Mouse (Mus musculus): Measurements from ENCODE around the gene Itpr2. TPM values are rescaled to one million over a fixed set of nuclear protein-coding genes. Genes with fewer than 3 reads are reported as not detected.

Gene Itpr2
- total RNA-seq, 2 experiments from 2014 or later = 23.3 to 31.0 TPM

DNA sequence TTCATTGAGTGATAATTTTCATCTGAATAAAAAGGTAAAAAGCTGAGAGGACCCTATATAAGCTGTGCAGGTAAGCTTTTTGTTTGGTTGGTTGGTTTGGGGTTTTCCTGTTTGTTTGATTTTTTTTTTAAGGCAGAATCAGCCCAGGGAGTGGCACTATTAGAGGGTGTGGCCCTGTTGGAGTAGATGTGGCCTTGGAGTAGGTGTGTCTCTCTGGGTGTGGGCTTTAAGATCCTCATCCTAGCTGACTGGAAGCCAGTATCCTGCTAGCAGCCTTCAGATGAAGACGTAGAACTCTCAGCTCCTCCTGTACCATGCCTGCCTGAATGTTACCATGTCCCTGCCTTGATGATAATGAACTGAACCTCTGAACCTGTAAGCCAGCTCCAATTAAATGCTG lies 254.1 kb downstream of the Itpr2 start:
- intact Hi-C loops (cut with DNase I) = no loop called here
- DNase-seq = no peak

GRCm38 (mm10) chr6:146246368-146246767 lies 255.7 kb downstream of the Itpr2 start:
- intact Hi-C loops (cut with DNase I) = no loop called here
- no peak for DNase-seq

DNA sequence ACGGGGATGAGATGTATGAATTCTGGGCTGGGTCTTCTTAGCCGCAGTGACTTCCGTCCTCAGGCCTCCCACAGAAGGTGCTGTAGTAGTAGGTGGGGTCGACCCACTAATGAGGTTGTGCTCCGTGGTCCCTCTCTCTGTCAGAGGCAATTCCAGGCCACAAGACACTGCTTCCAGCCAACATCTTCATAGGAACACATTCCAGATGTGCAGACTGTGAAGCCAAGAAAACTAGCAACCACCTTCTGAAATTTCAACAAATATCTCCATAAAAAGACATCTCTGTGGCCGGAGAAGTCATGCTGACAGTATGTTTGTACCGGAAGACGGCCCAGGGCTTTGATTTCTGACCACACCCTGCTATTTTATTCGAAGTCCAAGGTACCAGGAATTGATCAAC lies 256.1 kb downstream of the Itpr2 start:
- no peak for DNase-seq
- intact Hi-C loops (cut with DNase I) = no loop called here

DNA sequence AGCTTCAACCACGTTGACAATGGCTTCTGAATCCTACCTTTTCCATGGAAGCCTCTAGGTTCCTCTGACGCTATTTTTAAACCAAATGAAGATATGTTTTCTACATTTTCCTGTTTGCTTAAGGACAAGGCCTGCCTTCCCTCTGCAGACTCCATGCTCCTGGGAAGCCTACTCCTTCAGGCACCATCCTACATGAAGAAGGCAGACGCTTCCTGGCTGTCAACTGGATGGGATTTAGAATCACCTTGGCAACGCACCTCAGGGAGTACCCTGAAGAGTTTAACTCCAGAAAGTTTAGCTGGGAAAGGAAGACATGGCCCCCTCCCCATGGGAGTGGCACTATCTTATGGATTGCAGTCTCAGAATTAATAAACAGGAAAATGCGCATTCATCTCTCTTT lies 259.0 kb downstream of the Itpr2 start:
- DNase-seq = no peak
- intact Hi-C loops (cut with DNase I) = no loop called here

DNA sequence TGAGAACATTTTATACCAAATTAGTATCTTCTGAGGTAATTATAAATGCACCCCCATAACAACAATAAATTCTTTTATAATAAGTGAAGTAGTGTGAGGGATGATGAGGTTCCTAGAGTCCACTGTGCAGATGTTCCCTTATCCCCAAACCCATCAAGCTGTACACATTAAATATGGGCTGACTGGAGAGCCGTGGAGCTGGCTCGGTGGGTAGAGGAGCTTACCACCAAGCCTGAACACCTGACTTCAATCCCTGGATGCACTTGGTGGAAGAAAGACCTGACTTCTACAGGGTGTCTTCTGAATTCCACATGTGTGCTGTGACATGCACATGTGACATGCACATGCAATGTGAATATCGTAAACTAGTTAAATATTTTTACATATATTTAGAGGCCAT lies 260.7 kb downstream of the Itpr2 start:
- DNase-seq = no peak
- intact Hi-C loops (cut with DNase I) = no loop called here

- DNase-seq = no peak
- intact Hi-C loops (cut with DNase I) = no loop called here
Observed at GRCm38 (mm10) chr6:146235165-146235564, 266.9 kb downstream of the Itpr2 start.

DNA sequence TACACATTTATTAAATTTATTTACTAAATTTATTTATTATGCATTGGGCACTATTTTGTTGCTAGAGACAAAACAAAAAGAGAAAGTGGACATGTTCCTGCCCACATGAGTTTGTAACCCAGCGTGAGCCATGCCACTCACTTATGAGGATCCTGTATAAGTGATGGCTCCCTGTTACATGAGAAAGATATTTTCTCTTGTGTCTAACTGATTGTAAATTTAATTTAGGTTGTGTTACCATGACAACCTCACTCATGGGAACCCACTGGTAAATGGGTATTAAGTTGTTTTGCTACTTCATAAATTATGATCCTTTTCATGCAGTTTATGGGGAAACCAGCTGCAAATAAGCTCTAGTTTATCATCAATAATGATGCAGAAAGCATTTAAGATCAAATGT lies 267.6 kb downstream of the Itpr2 start:
- no peak for DNase-seq
- intact Hi-C loops (cut with DNase I) = no loop called here

DNA sequence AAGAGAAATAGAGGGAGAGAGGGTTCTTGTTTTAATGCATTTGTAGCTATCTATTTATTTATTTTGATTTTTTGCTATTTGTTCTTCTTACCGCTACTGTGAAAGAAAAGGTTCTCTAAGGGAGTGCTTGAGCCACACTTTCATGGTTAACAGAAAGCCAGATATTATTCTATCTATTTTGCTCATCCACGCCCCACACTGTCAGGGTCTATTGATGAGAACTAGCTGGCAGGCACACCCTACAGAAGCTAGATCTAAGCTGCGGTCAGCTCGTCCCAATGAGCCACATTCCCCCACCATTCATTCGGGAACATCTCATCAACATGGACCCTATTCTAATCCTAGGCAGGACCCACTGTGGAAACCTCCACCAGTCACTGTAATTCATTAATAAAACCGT lies 271.1 kb downstream of the Itpr2 start:
- DNase-seq = no peak
- intact Hi-C loops (cut with DNase I) = no loop called here

- no peak for DNase-seq
- intact Hi-C loops (cut with DNase I) = no loop called here
Observed at GRCm38 (mm10) chr6:146230373-146230788, 271.6 kb downstream of the Itpr2 start.

- intact Hi-C loops (cut with DNase I) = no loop called here
- DNase-seq = no peak
Observed at GRCm38 (mm10) chr6:146229967-146230366, 272.1 kb downstream of the Itpr2 start.

DNA sequence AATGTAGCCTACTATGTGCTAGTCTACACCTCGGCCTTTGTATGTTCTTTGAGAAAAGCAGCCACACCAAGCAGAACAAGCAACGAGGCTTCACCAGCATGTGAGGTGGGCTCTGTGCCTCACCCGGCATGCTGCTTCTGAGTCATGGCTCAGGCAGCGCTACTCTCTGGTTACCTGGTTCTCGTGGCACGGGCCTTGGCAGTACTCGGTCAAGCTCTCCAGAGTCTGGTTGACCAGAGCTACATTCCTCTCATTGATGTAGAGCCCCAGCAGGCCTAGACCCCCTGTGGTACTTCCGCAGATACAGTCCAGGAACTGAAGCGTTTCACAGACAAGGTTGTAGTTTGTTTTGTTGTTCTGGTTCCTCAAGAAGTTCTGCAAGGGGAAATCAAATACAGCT lies 272.5 kb downstream of the Itpr2 start:
- no peak for DNase-seq
- intact Hi-C loops (cut with DNase I) = no loop called here

GRCm38 (mm10) chr6:146228048-146228447 lies 274.0 kb downstream of the Itpr2 start:
- DNase-seq = no peak
- intact Hi-C loops (cut with DNase I) = no loop called here

DNA sequence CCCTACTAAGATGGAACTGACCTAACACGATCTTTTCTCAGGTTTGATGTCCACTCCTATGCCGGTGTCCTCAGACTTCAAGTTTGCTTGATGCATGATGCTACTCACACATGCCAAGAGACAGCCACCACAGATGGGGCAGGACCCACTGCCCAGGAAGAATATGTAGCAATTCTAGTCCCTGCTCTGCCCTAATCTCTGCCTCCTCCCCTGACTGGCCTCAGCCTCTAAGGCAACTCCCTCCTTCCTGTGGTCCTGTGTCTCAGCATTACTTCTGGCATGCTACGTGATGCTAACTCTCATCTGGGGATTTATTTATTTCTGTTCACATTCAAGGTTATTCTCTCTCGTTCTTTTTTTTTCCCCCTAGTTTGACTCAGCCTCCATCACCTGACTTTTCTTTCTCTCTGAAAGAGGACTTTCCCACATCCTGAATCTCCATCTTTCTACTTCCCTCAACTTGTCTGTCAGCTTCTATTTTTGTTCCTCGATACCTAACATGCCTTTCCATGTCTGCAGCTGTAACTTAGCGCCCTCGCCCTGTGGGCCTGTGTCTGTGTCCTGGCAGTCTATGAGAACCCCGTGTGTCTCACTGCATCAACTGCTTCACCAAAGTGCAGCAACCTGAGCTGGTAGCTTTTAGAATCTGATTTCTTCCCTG lies 279.5 kb downstream of the Itpr2 start:
- intact Hi-C loops (cut with DNase I) = loop anchor here (5.0 kb wide), 1 partner anchor 390 kb away; no protein-coding TSS in a partner anchor
- no peak for DNase-seq

- intact Hi-C loops (cut with DNase I) = loop anchor here (5.0 kb wide), 1 partner anchor 389 kb away; no protein-coding TSS in a partner anchor
- DNase-seq = no peak
Observed at GRCm38 (mm10) chr6:146221371-146222336, 280.4 kb downstream of the Itpr2 start.

DNA sequence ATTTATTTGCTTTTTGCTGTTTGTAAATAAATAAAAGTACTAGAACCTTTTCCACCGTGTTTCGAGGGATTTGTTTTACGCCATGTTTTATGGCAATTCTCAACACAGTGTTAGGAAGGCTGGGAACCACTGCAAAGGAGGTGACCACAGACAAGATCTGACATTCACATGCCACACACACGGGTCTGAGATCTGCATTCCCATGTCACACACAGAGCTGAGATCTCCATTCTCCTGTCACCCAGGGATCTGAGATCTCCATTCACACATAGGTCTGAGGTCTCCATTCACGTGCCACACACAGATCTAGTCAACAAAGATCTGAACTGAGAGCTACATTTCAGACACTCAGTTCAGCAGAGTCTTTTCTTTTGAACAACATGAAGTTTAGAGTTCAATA lies 282.0 kb downstream of the Itpr2 start:
- intact Hi-C loops (cut with DNase I) = loop anchor here (5.0 kb wide), 1 partner anchor 388 kb away; no protein-coding TSS in a partner anchor

GRCm38 (mm10) chr6:146219534-146219933 lies 282.5 kb downstream of the Itpr2 start:
- intact Hi-C loops (cut with DNase I) = no loop called here
- DNase-seq = no peak

More for the DNA sequence above, 282.0 kb downstream of the Itpr2 start:
- DNase-seq = no peak

GRCm38 (mm10) chr6:146215302-146215701 lies 286.7 kb downstream of the Itpr2 start:
- no peak for DNase-seq
- intact Hi-C loops (cut with DNase I) = no loop called here

DNA sequence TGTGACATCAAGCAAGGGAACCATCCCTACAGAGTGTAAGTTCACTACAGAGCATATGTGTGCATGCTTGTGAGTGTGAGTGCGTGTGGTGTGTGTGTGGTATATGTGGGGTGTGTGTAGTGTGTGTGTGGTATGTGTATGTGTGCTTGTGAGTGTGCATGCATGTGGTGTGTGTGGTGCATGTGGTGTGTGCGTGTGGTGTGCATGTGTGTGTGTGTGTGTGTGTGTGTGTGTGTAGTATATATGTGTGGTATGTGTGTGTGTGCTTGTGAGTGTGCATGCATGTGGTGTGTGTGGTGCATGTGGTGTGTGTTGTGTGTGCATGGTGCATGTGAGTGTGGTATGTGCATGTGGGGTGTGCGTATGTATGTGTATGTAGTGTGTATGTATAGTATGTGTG lies 289.7 kb downstream of the Itpr2 start:
- intact Hi-C loops (cut with DNase I) = no loop called here
- DNase-seq = no peak

DNA sequence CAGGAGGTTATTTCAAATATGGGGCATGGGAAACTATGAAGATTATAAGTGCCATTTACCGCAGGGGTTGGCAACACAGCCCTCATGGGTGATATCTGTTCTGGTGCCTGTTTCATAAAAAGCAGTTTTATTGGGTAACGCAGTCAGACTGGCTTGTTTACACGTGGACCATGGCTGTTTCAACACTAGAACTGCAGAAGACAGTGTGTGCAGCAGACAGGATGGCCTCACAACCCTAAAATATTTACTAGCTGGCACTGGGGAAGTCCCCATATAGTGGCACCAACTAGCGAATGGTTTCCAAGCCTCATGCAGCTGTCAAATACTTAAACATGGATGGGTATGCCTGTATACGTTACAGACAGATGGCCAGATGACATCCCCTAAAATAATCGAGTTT lies 290.8 kb downstream of the Itpr2 start:
- intact Hi-C loops (cut with DNase I) = no loop called here
- DNase-seq = no peak

DNA sequence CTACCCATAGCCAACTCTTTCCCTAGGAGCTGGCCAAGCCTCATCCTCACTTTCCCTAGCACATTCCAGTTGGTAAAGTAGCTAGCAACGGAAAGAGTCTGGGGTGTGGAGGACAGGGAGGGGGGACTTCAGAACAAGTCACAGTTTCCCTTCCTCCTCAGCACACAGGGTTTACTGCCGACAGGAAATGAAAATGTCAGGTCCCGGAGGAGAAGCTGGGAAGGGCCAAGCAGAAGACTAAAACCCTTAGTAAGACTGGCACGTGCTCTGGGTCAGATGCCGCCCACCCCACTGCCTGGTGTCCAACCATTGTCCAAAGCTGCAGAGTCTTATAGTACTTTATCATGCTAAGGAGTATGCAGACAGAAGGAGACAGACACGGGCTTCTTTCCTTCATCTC lies 293.0 kb downstream of the Itpr2 start:
- intact Hi-C loops (cut with DNase I) = no loop called here
- DNase-seq = peak; percentile 25 to 39

DNA sequence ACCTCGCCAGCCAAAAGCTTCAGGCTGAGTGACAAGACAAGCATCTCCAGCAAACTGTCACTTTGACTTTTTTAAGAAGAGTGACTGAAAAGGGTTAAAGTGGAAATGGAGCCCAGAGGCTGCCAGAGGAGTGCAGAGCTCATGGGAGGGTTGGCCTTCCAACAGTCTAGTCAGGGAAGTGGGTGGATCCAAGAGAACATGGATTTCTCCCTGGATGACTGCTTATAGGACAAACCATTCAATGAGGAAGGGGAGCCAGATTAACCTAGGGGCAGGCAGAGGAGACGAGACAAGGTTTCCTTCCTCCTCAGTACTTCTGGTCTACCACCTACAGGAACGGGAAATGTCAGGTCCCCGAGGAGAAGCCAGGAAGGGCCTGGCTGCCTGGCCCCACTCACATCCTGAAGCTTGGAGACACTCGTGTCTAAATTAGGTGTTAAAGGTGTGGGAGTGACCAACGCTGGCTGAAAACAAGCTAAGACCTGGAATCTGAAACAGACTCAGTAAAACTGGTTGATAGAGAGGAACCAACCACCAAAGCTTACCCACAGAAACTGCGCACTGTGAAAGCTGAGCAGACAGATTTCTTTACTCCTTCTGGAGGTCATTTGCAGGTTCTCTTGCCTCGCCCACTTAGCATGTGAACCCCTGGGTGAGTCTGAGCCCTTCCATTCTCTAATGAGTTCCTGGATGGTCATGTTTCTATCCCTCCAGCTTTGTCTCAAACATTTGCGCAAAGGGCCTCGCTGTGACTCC lies 294.6 kb downstream of the Itpr2 start:
- intact Hi-C loops (cut with DNase I) = no loop called here
- DNase-seq = peak in 1 of 2 experiments; percentile 30
